Mouse (Mus musculus) spleen, adult 2 months (tissue): ENCODE measurements at regions not wholly inside any gene's neighbourhood (a gene's known extent, or its start where the extent isn't known, plus 50 kb on each side); places are given as distances from the start of the nearest gene placed in this dataset.

Experiments used
- CTCF ChIP-seq: fragments of 200-500 bp; IDR thresholded peaks from 2 replicates; pipeline ENCODE4 v1.5.1; 2011; ENCODE audit warnings: mild to moderate bottlenecking, inconsistent platforms; ENCODE audit not compliant: insufficient read depth, insufficient read length, insufficient replicate concordance; ENCODE audit errors: extremely low read depth
- POLR2A ChIP-seq: fragments of 200-500 bp; IDR thresholded peaks from 2 replicates; pipeline ENCODE4 v1.6.1; 2011; ENCODE audit warnings: low read depth, low read length, inconsistent platforms

DNA sequence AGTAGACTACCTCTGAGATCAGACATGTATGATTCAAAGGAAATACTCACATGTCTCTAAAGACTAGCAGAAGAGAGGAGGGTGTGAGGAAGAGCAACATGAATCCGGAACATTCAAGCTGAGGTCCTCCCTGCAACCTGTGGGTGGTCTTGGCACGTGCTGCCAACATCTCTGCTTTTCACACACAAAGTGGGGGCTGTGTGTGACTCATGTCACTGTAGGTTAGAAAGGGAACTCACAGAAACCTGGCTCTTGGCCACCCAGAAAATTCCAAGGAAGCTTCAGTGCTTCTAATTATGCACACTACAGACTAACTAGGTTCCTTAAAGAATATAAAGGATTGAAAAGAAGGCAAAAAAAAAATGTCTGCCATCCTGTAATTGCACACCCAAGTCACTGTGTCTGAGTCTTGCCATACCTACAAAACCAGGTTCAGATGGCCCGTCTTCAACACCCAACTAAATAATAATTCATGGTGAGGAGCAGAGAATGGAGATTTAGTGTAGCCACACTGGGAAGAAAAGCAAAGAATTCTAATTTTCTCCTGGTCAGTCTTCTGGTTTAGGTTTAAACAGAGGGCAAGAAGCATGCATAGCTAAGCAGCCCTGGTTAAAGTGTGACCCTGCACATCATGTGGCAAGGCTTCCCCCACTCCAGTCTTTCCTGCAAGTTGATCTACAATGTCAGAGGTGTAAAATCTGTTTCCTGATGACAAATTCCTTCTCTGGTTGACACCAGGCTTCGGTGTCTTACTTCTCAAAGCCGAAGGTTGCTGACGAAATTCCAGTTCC is 673.8 kb upstream of the Arpp21 start:
- TF ChIP-seq CTCF (no peak), POLR2A (no peak)
